Mouse (Mus musculus): ENCODE data around the gene Mettl21e. TPM values are rescaled to one million over a fixed set of nuclear protein-coding genes. Genes with fewer than 3 reads are reported as not detected.

Gene Mettl21e
- total RNA-seq, 2 experiments from 2014 or later = not detected

GRCm38 (mm10) chr1:44186396-44186795 is 32.4 kb downstream of the Mettl21e start:
- DNase-seq (ENCODE audit: extremely low spot score in 1 of 2, low spot score in 2 of 2) = peak in 1 of 2 experiments; percentile 22

GRCm38 (mm10) chr1:44178086-44178485 is 40.7 kb downstream of the Mettl21e start:
- Histone ChIP-seq H3K4me3 (no peak overlapping the region), H3K27ac (no peak overlapping the region)
- intact Hi-C loops (cut with DNase I) = no loop called here
- no peak for DNase-seq (ENCODE audit: extremely low spot score in 1 of 2, low spot score in 2 of 2)
- no peak for TF ChIP-seq CTCF (IDR thresholded peaks at IDR 0.05)

More at GRCm38 (mm10) chr1:44186396-44186795, 32.4 kb downstream of the Mettl21e start:
- no peak for TF ChIP-seq CTCF (IDR thresholded peaks at IDR 0.05)
- H3K27ac ChIP-seq = no peak overlapping the region
- H3K4me3 ChIP-seq = no peak overlapping the region
- intact Hi-C loops (cut with DNase I) = no loop called here

GRCm38 (mm10) chr1:44173903-44174302 is 44.9 kb downstream of the Mettl21e start:
- H3K4me3 ChIP-seq = no peak overlapping the region

GRCm38 (mm10) chr1:44172656-44173055 is 46.1 kb downstream of the Mettl21e start:
- H3K27ac ChIP-seq = no peak overlapping the region
- no peak for DNase-seq (ENCODE audit: extremely low spot score in 1 of 2, low spot score in 2 of 2)
- no peak for TF ChIP-seq CTCF (IDR thresholded peaks at IDR 0.05)
- H3K4me3 ChIP-seq = no peak overlapping the region
- intact Hi-C loops (cut with DNase I) = no loop called here

More at GRCm38 (mm10) chr1:44173903-44174302, 44.9 kb downstream of the Mettl21e start:
- no peak overlapping the region for H3K27ac ChIP-seq
- intact Hi-C loops (cut with DNase I) = no loop called here
- no peak; the same call in none of the 2 replicates for TF ChIP-seq CTCF (IDR thresholded peaks at IDR 0.05)
- no peak for DNase-seq (ENCODE audit: extremely low spot score in 1 of 2, low spot score in 2 of 2)

GRCm38 (mm10) chr1:44167859-44168383 is 50.8 kb downstream of the Mettl21e start:
- intact Hi-C loops (cut with DNase I) = no loop called here
- peak; percentile 18 for TF ChIP-seq CTCF (IDR thresholded peaks at IDR 0.05)
- no peak overlapping the region for H3K4me3 ChIP-seq

GRCm38 (mm10) chr1:44162389-44162788 is 56.4 kb downstream of the Mettl21e start:
- no peak for DNase-seq (ENCODE audit: extremely low spot score in 1 of 2, low spot score in 2 of 2)
- no peak for TF ChIP-seq CTCF (IDR thresholded peaks at IDR 0.05)
- intact Hi-C loops (cut with DNase I) = no loop called here
- Histone ChIP-seq H3K4me3 (no peak overlapping the region), H3K27ac (no peak overlapping the region)

More at GRCm38 (mm10) chr1:44167859-44168383, 50.8 kb downstream of the Mettl21e start:
- no peak overlapping the region for H3K27ac ChIP-seq
- no peak for DNase-seq (ENCODE audit: extremely low spot score in 1 of 2, low spot score in 2 of 2)

DNA sequence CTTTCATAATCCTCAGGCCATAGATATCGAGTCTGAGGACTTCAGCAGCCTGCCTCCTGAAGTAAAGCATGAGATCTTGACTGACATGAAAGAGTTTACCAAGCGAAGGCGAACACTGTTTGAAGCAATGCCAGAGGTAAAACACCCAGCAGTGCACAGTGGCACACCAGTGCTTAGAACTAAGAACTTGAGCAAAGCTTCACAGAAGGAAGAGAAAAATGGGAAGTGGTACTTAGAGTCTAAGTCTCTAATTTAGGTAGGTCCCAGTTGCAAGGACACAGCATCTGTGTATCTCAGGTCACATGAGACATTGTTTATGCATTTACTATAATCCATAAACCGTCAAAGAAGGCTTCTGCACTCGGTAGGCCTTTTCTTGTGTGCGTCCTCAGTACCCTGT is 56.9 kb downstream of the Mettl21e start:
- no peak for DNase-seq (ENCODE audit: extremely low spot score in 1 of 2, low spot score in 2 of 2)
- H3K27ac ChIP-seq = no peak overlapping the region
- no peak for TF ChIP-seq CTCF (IDR thresholded peaks at IDR 0.05)
- intact Hi-C loops (cut with DNase I) = no loop called here
- H3K4me3 ChIP-seq = no peak overlapping the region

GRCm38 (mm10) chr1:44158317-44158716 is 60.4 kb downstream of the Mettl21e start:
- DNase-seq (ENCODE audit: extremely low spot score in 1 of 2, low spot score in 2 of 2) = no peak
- H3K4me3 ChIP-seq = no peak overlapping the region
- H3K27ac ChIP-seq = no peak overlapping the region
- intact Hi-C loops (cut with DNase I) = no loop called here
- TF ChIP-seq CTCF (IDR thresholded peaks at IDR 0.05) = no peak

- no peak for DNase-seq (ENCODE audit: extremely low spot score in 1 of 2, low spot score in 2 of 2)
- TF ChIP-seq CTCF (IDR thresholded peaks at IDR 0.05) = peak; percentile 49
- Histone ChIP-seq H3K4me3 (no peak overlapping the region), H3K27ac (no peak overlapping the region)
- intact Hi-C loops (cut with DNase I) = no loop called here
Observed at GRCm38 (mm10) chr1:44155287-44155686, 63.5 kb downstream of the Mettl21e start.

Other genes with a start within 250 kb of the Mettl21e start
- not detected for gene Mettl21c, start 198.9 kb downstream of the Mettl21e start, total RNA-seq (2021)
- gene Gm8251, start 157.0 kb downstream of the Mettl21e start, total RNA-seq (2021) = not detected
- 10 to 100 TPM in 1 of 2 experiments, 1 to 10 TPM in 1; 9.6 to 10.5 TPM for gene Tex30, start 116.5 kb downstream of the Mettl21e start, total RNA-seq (2021)
- 1 to 10 TPM; 8.3 to 8.9 TPM for gene Kdelc1, start 100.2 kb downstream of the Mettl21e start, total RNA-seq (2021)
- gene Bivm, start 100.0 kb downstream of the Mettl21e start, total RNA-seq (2021) = 10 to 100 TPM; 32.0 to 38.9 TPM
- gene Ercc5, start 71.2 kb downstream of the Mettl21e start, total RNA-seq (2021) = 10 to 100 TPM; 24.6 TPM